Mouse (Mus musculus) heart, embryonic 12.5 days (tissue): ENCODE data around the gene Hmg20a. TPM values are rescaled to one million over a fixed set of nuclear protein-coding genes. Genes with fewer than 3 reads are reported as not detected.
A peak's percentile ranks its signal among the peaks of the same experiment; 100 is the strongest.

Source experiments
- ATAC-seq: fragments of 200-750 bp; cut with Nextera tagmentation; 2 replicates; pipeline ENCODE4 v1.8.0; 2017; ENCODE audit warnings: moderate TSS enrichment, moderate library complexity; ENCODE audit not compliant: insufficient number of reproducible peaks, low FRiP score
- H3K27ac ChIP-seq: fragments of 300-500 bp; sonication (generic); 2 replicates; pipeline ENCODE4 v1.5.1; 2016; ENCODE audit warnings: mild to moderate bottlenecking, moderate library complexity; ENCODE audit not compliant: poor library complexity, severe bottlenecking
- H3K27me3 ChIP-seq: fragments of 300-500 bp; sonication (generic); replicated peaks from 2 replicates; pipeline ENCODE4 v1.6.1; 2016; ENCODE audit warnings: mild to moderate bottlenecking, moderate library complexity
- H3K36me3 ChIP-seq: fragments of 300-500 bp; sonication (generic); 2 replicates; pipeline ENCODE4 v1.6.1; 2016; ENCODE audit warnings: mild to moderate bottlenecking, moderate library complexity
- H3K4me1 ChIP-seq: fragments of 300-500 bp; sonication (generic); replicated peaks from 2 replicates; pipeline ENCODE4 v1.6.1; 2016; ENCODE audit warnings: mild to moderate bottlenecking
- H3K4me2 ChIP-seq: fragments of 300-500 bp; sonication (generic); 2 replicates; pipeline ENCODE4 v1.6.1; 2016; ENCODE audit warnings: mild to moderate bottlenecking, moderate library complexity
- H3K4me3 ChIP-seq: fragments of 300-500 bp; sonication (generic); 2 replicates; pipeline ENCODE4 v1.5.1; 2016; ENCODE audit warnings: mild to moderate bottlenecking
- H3K9ac ChIP-seq: fragments of 300-500 bp; sonication (generic); 2 replicates; pipeline ENCODE4 v1.6.1; 2016; ENCODE audit warnings: mild to moderate bottlenecking, moderate library complexity
- H3K9me3 ChIP-seq: fragments of 300-500 bp; sonication (generic); replicated peaks from 2 replicates; pipeline ENCODE4 v1.6.1; 2016; ENCODE audit warnings: mild to moderate bottlenecking, moderate library complexity
- WGBS: fragments of 180-500 bp; shearing (Covaris S2); methylation state at CpG from one replicate; pipeline ENCODE4 v1.1.7; 2016; 5-methylcytosine and 5-hydroxymethylcytosine counted together
- polyA plus RNA-seq: library from polyadenylated mRNA; unstranded; fragments of >200 nt; fragmentation: Nextera tagmentation; extraction: Ambion mirVana; gene quantifications from 2 replicates; pipeline ENCODE4 v1.2.1, GENCODE M21; 2016

Hmg20a gene
- polyA plus RNA-seq, 1 experiment from 2014 or later, result 62.1 TPM

GRCm38 (mm10) chr9:56497181-56497864 lies 78.9 kb downstream of the Hmg20a start:
- Histone ChIP-seq H3K4me2 (no peak overlapping the region), H3K4me1 (peaks cover 58% of the 10 kb centered on the region)

GRCm38 (mm10) chr9:56499324-56500067 lies 81.1 kb downstream of the Hmg20a start:
- H3K27me3 ChIP-seq, result no peaks in the 10 kb centered on the region
- 86% methylated on average over 8 of the region's 8 CpGs for WGBS
- H3K4me1 ChIP-seq, result peaks cover 76% of the 10 kb centered on the region
- no peaks in the 10 kb centered on the region for H3K9me3 ChIP-seq
- no peak overlapping the region for H3K4me3 ChIP-seq
- H3K4me2 ChIP-seq, result no peak overlapping the region
- H3K9ac ChIP-seq, result no peak overlapping the region
- H3K27ac ChIP-seq, result no peak overlapping the region
- peaks cover 9% of the 10 kb centered on the region for H3K36me3 ChIP-seq
- no peak for ATAC-seq

More at GRCm38 (mm10) chr9:56497181-56497864, 78.9 kb downstream of the Hmg20a start:
- H3K4me3 ChIP-seq, result no peak overlapping the region
- H3K27me3 ChIP-seq, result no peaks in the 10 kb centered on the region
- peak; percentile 54; the same call in 1 of the 2 replicates for ATAC-seq
- peak overlapping the region; percentile 84 for H3K27ac ChIP-seq
- H3K36me3 ChIP-seq, result peaks cover 22% of the 10 kb centered on the region
- WGBS, result 38% methylated on average over 5 of the region's 5 CpGs
- H3K9ac ChIP-seq, result no peak overlapping the region
- H3K9me3 ChIP-seq, result no peaks in the 10 kb centered on the region

GRCm38 (mm10) chr9:56500893-56501590 lies 82.6 kb downstream of the Hmg20a start:
- no peaks in the 10 kb centered on the region for H3K27me3 ChIP-seq
- peak overlapping the region; percentile 79; the same call in 1 of the 2 replicates for H3K27ac ChIP-seq
- WGBS, result 64% methylated on average over 8 of the region's 8 CpGs
- no peak overlapping the region for H3K4me2 ChIP-seq
- H3K4me3 ChIP-seq, result no peak overlapping the region
- no peak for ATAC-seq
- H3K9me3 ChIP-seq, result no peaks in the 10 kb centered on the region
- peaks cover 71% of the 10 kb centered on the region for H3K4me1 ChIP-seq
- no peak overlapping the region for H3K9ac ChIP-seq
- no peaks in the 10 kb centered on the region; the same call in 1 of the 2 replicates for H3K36me3 ChIP-seq

- 48% methylated on average over 10 of the region's 10 CpGs for WGBS
- peak overlapping the region; percentile 36 for H3K4me2 ChIP-seq
- 0 out of 2 replicates have a peak overlapping the region, but pooled peaks have one; percentile 25 for H3K9ac ChIP-seq
These were observed 83.5 kb downstream of the Hmg20a start for GRCm38 (mm10) chr9:56501721-56502542.

GRCm38 (mm10) chr9:56502543-56502971 lies 84.1 kb downstream of the Hmg20a start:
- Histone ChIP-seq H3K4me3 (no peak overlapping the region), H3K4me2 (peak overlapping the region; percentile 36), H3K27ac (peak overlapping the region; percentile 79), H3K27me3 (no peaks in the 10 kb centered on the region), H3K36me3 (no peaks in the 10 kb centered on the region), H3K9ac (0 out of 2 replicates have a peak overlapping the region, but pooled peaks have one; percentile 25), H3K4me1 (peaks cover 67% of the 10 kb centered on the region), H3K9me3 (no peaks in the 10 kb centered on the region)
- ATAC-seq, result no peak
- 38% methylated on average over 8 of the region's 8 CpGs for WGBS

More at GRCm38 (mm10) chr9:56501721-56502542, 83.5 kb downstream of the Hmg20a start:
- H3K4me1 ChIP-seq, result peaks cover 68% of the 10 kb centered on the region
- H3K27me3 ChIP-seq, result no peaks in the 10 kb centered on the region
- no peak for ATAC-seq
- no peaks in the 10 kb centered on the region for H3K36me3 ChIP-seq
- H3K4me3 ChIP-seq, result no peak overlapping the region
- no peaks in the 10 kb centered on the region for H3K9me3 ChIP-seq
- peak overlapping the region; percentile 79 for H3K27ac ChIP-seq

GRCm38 (mm10) chr9:56503621-56504500 lies 85.5 kb downstream of the Hmg20a start:
- WGBS, result 48% methylated on average over 7 of the region's 7 CpGs

GRCm38 (mm10) chr9:56504511-56504910 lies 86.1 kb downstream of the Hmg20a start:
- H3K9ac ChIP-seq, result no peak overlapping the region
- no peaks in the 10 kb centered on the region for H3K27me3 ChIP-seq
- H3K36me3 ChIP-seq, result no peaks in the 10 kb centered on the region
- no peak overlapping the region for H3K4me3 ChIP-seq
- H3K9me3 ChIP-seq, result no peaks in the 10 kb centered on the region
- H3K27ac ChIP-seq, result peak overlapping the region; percentile 98
- H3K4me1 ChIP-seq, result peaks cover 66% of the 10 kb centered on the region
- no peak for ATAC-seq
- H3K4me2 ChIP-seq, result no peak overlapping the region
- WGBS, result 58% methylated on average over 5 of the region's 5 CpGs

More at GRCm38 (mm10) chr9:56503621-56504500, 85.5 kb downstream of the Hmg20a start:
- Histone ChIP-seq H3K4me2 (no peak overlapping the region), H3K9me3 (no peaks in the 10 kb centered on the region), H3K4me3 (no peak overlapping the region), H3K4me1 (peaks cover 67% of the 10 kb centered on the region), H3K9ac (no peak overlapping the region), H3K36me3 (no peaks in the 10 kb centered on the region), H3K27me3 (no peaks in the 10 kb centered on the region), H3K27ac (peak overlapping the region; percentile 79)
- ATAC-seq, result no peak

- Histone ChIP-seq H3K36me3 (no peaks in the 10 kb centered on the region), H3K9ac (no peak overlapping the region), H3K27ac (peak overlapping the region; percentile 98), H3K4me1 (peaks cover 66% of the 10 kb centered on the region), H3K27me3 (no peaks in the 10 kb centered on the region), H3K4me3 (peak overlapping the region; percentile 44; the same call in 1 of the 2 replicates), H3K9me3 (no peaks in the 10 kb centered on the region), H3K4me2 (peak overlapping the region; percentile 76)
- WGBS, result 36% methylated on average over 9 of the region's 9 CpGs
- ATAC-seq, result peak; percentile 44; the same call in 1 of the 2 replicates
These were observed 86.8 kb downstream of the Hmg20a start for GRCm38 (mm10) chr9:56505083-56505792.
